Mouse (Mus musculus) spleen, embryonic (tissue): ENCODE results near the gene Cdk2ap2.

Source experiments
- CTCF ChIA-PET: fragments of 350-600 bp; sonication (Branson Sonifier 250); formaldehyde crosslinking; loops from one replicate; lab custom pipeline; 2022; lab: Charles Lee

Cdk2ap2 gene

GRCm38 (mm10) chr19:4092750-4093149 is 4.2 kb upstream of the Cdk2ap2 start:
- CTCF ChIA-PET = no interaction called here

DNA sequence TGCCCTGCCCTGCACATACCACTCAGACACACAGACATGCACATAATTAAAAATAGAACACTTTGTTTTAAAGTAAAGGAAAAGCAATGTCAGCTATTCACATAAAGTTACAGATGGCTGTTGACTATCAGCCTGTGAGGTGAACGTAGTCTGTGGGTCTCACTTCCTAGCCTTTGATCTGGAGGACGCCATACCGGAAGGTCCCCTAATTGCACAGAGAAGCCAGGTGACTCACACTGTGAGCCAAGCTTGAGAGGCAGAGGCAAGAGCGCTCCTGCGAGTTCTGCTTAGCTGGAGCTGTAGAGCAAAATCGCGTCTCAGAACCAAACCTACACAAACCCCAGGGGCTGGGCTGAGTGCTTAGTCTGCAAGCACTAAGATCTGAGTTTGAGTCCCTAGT is 3.2 kb upstream of the Cdk2ap2 start:
- CTCF ChIA-PET = no interaction called here

DNA sequence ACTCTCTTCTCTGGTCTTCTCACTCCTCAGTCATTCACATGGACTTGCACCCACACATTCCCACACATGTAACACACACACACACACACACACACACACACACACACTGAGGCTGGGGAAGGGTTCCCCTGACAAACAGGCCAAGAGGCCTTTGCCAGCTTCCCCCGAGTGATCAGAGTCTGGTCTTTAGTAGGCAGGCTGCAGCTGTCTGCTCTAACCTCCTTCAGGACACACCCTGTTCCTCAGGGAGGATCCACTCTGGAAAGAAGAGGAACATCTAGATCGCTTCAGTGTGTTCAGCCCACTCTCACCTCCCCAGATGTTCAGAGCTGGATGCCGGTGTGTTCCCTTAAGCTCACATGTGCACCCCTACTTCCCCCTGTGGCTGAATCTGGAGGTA is 2.6 kb upstream of the Cdk2ap2 start:
- CTCF ChIA-PET = interaction anchor here (0.9 kb wide), 1 partner anchor 45 kb away, joined by 6 read pairs; no protein-coding TSS in a partner anchor

DNA sequence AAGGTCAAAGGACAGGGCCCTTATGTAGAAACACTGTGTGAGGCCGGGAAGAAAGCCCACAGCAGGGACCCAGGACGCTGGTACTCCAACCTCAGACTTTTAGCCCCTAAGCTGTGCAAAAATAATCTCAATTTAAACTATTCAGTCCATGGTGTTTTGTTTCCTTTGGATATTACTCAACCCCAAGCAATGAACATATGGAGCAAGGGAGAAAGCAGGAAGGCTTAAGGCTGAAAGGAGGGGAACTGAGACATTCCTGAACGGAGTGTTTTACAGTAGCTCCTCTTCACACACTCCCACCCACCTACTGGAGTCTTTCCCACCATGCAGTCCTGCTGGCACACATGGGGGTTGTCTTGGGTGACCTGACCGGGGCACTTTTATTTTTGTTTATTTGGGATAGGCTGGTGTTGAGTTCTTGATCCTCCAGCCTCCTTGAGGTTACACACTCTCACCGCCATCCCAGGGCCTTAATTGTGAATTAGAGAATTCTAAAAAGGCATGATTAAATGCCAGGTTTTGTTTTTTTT is 2.1 kb upstream of the Cdk2ap2 start:
- CTCF ChIA-PET = interaction anchor here (0.9 kb wide), 1 partner anchor 46 kb away, joined by 6 read pairs; no protein-coding TSS in a partner anchor

DNA sequence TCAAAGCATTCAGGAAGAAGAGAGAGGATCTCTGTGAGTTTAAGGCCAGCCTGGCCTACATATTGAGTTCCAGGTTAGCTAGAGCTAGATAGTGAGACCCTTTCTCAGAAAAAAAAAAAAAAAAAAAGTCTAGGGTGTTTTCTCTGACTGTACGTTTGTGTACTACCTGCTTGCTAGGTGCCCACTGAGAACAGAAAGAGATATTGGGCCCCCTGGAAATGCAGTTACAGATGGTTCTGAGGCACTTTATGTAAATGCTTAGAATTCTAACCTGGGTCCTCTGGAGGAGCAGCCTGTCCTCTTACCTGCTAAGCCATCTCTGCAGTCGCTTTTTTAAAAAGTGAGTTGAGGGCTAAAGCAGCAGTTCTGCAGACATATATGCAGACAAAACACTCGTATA is 1.2 kb upstream of the Cdk2ap2 start:
- CTCF ChIA-PET = interaction anchor here (0.6 kb wide), 1 partner anchor 50 kb away, joined by 6 read pairs; the partner anchor contains the start of gene Gstp2

GRCm38 (mm10) chr19:4097441-4097825 is 451 bp downstream of the Cdk2ap2 start:
- CTCF ChIA-PET = interaction anchor here (1.0 kb wide), 1 partner anchor 40 kb away, joined by 3 read pairs; no protein-coding TSS in a partner anchor

DNA sequence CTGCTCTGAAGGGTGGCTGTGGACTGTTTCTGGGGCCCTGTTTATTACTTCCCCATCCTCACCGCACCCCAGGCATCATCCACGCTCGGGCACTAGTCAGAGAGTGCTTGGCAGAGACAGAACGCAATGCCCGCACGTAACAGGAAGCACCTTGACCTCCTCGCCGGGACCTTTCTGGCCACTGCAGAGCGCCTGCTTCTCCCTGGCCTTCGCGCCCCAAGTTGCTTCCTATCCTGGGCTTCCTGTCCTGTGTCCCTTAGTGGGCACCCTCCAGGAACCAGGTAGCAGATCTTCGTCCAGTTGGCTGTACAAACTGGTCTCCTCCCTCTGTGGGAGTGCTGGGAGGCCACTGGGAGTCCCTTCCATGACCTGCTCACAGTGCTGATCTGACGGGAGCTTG is 1.4 kb downstream of the Cdk2ap2 start:
- CTCF ChIA-PET = interaction anchor here (0.7 to 1.1 kb wide), 2 partner anchors 131 to 389 kb away, joined by 3 to 6 read pairs; no protein-coding TSS in a partner anchor

DNA sequence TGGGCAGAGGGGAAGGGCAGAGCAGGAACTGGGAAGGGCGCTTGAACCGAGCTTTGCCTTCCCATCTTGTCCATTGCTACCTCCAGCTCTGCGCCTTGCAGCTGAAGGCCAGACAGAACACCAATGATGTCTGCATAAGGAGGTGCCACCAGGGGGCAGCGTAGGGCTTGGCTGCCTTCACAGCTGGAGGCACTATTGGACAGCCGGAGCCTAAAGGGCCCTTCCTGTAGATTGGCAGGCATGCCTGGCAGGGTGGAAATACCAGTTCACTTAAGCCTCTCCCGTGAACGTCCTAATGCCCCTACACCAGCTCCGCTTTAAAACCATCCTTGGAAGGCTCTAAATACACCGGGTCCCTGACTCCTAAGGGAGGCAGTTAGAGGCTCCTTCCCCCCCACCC is 2.1 kb downstream of the Cdk2ap2 start:
- CTCF ChIA-PET = interaction anchor here (0.7 to 1.1 kb wide), 3 partner anchors 118 to 716 kb away, joined by 5 to 8 read pairs (median 6); no protein-coding TSS in a partner anchor

DNA sequence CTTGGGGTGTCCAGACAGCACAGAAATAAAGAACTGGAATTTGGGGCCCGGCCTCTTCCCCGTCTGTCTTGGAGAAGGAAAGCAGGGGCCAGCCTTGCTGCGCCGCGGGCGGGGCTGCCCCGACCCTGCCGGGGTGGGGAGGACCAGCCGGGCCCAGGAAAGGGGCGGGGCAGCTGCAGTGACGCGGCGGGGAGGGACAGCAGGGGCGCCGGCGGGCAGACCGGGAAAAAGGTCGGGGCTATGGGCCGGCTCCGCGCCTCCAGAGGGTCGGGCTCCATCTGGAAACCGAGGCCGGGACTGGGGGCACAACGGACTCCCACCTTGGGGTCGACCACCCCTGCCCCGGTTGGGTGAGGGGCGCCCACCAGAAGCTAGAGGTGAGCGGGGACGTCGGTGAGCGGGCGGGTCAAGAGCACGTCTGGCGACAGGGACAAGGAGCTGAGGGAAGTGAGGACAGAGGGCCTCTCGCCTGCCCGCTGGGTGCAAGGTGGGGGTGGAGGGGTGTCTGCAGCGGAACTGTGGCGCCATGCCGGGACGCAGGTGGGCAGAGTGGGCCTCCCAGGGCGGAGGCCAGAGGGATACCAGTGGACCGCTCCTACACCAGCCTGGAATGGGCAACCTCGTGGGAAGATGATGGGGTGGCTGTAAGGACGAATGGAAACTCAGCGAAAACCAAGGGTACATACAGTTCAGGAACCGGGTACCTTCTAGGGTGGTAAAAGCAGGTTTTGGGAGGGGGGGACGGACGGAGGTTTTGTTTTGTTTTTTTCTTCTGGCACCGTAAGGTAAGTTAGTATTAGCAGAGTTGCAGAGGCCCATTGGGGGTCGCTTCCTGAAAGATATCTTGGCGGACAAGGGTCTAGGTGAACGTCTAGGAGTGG is 3.1 kb downstream of the Cdk2ap2 start, which contains the start of gene Pitpnm1:
TSS of gene Pitpnm1 (plus strand) at position 162 of the 881 bp plus-strand sequence.
- CTCF ChIA-PET = interaction anchor here (1.0 kb wide), 1 partner anchor 117 kb away, joined by 8 read pairs; no protein-coding TSS in a partner anchor

- CTCF ChIA-PET = no interaction called here
Observed at GRCm38 (mm10) chr19:4100718-4101261, 3.8 kb downstream of the Cdk2ap2 start.

DNA sequence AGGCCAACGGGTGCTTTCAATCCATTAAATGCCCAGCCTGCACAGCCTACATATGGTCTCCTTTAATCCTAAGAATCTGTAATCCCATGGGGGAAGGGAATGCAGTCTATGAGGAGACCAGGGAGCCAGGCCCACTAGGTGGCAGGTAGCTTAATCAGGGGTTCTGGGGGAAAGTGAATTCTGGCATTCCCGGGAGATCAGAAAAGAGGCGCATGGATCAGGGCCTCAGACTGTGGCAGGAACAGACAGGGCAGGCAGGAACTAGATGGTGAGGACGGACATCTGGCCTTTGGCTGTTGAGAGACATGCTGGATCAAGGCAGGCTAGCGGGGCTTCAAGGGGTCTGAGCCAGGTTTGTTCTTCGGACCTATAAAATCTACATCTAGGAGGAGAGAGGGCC is 4.5 kb downstream of the Cdk2ap2 start:
- CTCF ChIA-PET = no interaction called here

DNA sequence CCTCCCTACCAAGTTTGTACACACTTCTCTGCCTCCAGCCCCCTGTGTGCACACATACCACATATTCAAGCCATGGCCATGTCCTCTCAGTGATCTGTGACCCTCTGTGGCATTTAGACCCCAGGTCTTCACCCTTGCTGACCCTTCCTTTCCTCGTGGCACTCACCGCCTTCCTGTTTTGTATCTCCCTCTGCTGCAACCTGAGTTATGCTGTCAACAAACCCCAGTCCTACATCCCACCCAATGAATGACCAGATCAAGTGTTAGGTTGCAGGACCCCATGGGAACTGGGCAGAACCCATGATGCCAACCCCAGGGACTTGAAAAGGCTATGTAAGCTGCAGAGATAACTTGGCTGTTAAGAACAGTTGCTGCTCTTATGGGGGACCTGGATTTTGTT is 5.1 kb downstream of the Cdk2ap2 start:
- CTCF ChIA-PET = no interaction called here

GRCm38 (mm10) chr19:4102626-4103025 is 5.6 kb downstream of the Cdk2ap2 start:
- CTCF ChIA-PET = no interaction called here

DNA sequence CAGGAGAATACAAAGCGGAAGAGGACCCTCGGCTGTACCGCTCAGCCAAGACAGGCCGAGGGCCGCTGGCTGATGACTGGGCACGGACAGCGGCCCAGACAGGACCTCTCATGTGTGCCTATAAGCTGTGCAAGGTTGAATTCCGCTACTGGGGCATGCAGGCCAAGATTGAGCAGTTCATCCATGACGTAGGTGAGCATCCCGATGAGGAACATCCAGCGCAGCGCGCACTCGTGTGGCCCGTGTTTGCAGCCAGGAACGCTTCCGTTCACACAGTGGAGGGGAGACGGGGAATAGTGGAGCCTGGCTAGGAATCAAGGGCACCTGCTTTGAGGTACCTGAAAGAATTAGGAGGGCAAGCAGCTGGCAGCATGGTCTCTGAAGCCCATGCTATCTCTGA is 6.3 kb downstream of the Cdk2ap2 start:
- CTCF ChIA-PET = no interaction called here

DNA sequence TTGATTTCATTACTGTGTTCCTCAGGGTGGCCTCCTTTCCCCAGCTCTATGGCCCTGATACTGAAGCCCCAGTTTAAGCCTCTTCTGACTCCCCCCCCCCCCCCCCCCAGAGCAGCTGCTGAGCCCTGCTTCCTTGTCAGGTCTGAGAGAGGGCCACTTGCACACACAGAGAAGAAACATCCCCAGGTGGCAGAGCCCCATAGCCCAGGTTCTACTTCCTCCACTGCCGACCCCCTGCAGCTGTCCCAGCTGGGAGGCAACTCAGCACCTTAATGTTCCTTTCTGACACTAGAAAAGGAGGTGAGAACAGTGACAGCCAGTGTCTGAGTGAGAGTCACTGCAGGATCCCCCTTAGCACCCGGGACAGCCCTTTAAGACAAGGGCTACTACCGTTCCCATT is 6.8 kb downstream of the Cdk2ap2 start:
- CTCF ChIA-PET = interaction anchor here (0.7 kb wide), 2 partner anchors 59 to 122 kb away, joined by 3 read pairs; no protein-coding TSS in a partner anchor

- CTCF ChIA-PET = interaction anchor here (0.7 kb wide), 2 partner anchors 58 to 121 kb away, joined by 3 read pairs; no protein-coding TSS in a partner anchor
Observed at GRCm38 (mm10) chr19:4104675-4105194, 7.8 kb downstream of the Cdk2ap2 start.

DNA sequence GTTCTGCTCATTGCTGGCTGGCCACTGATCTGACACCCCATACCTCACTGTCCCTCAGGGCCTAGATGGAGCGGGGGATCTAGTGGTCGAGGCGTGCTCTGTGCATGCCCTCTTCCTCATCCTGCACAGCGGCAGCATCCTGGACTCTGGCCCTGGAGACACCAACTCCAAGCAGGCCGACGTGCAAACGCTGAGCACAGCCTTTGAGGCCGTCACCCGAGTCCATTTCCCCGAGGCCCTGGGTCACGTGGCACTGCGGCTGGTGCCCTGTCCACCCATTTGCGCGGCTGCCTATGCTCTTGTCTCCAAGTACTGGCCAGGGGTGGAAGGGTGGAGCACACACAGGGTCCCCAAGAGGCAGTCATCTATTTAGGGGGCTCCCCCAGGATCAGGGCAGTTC is 9.7 kb downstream of the Cdk2ap2 start:
- CTCF ChIA-PET = no interaction called here

GRCm38 (mm10) chr19:4108535-4108934 is 11.6 kb downstream of the Cdk2ap2 start:
- CTCF ChIA-PET = no interaction called here

GRCm38 (mm10) chr19:4112063-4112960 is 15.3 kb downstream of the Cdk2ap2 start:
- CTCF ChIA-PET = interaction anchor here (0.6 kb wide), 1 partner anchor 137 kb away, joined by 3 read pairs; no protein-coding TSS in a partner anchor

- CTCF ChIA-PET = no interaction called here
Observed at GRCm38 (mm10) chr19:4113186-4113805, 16.3 kb downstream of the Cdk2ap2 start.
